Mouse (Mus musculus) adrenal gland (tissue): ENCODE measurements around the gene Slc35b1.

Experiments used
- intact Hi-C: fragments of 180-260 bp; cut with DNase I; formaldehyde crosslinking; loops from one replicate; pipeline ENCODE4 v1.15.1; 2025

The Slc35b1 gene

DNA sequence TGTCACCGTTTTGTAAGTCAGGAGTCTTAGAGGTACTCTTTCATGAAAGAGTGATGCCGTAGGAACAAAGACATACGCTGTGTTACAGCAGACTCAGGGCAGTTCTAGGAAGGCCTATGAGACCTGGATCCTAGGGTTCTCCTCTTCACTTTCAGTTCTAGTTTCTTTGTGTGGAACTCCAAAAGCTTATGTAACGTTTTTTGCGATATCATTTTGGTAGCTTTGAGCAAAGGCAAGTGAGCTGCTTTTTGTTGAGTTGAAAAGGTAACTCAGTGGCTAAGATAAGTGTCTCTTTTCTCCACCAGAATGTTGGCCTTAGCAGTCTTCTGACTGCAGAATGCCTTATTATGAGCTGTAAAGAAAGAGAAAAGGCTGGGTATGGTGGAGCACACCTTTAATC, 32.8 kb downstream of the Slc35b1 start:
- intact Hi-C loops, result no loop called here

DNA sequence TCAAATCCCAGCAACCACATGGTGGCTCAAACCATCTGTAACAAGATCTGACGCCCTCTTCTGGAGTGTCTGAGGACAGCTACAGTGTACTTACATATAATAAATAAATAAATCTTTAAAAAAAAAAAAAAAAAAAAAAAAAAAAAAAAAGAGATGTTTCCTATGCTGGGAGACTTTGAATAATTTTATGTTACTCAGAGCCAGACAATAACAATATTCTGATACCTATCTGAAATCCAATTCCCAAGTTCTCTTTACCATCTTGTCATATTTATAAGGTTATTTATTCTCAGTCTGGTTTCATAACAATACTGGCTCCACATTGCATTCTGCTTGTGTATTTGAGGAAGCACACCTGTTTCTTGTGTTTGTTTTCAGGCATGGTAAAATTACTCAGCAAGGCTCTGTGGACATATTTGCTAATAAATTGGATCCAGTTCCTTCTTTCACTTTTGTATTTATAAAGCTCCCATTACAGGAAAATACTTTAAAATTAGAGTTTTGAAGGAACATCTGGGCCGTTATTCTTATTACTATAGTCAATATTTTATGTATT, 36.5 kb downstream of the Slc35b1 start:
- intact Hi-C loops, result no loop called here

DNA sequence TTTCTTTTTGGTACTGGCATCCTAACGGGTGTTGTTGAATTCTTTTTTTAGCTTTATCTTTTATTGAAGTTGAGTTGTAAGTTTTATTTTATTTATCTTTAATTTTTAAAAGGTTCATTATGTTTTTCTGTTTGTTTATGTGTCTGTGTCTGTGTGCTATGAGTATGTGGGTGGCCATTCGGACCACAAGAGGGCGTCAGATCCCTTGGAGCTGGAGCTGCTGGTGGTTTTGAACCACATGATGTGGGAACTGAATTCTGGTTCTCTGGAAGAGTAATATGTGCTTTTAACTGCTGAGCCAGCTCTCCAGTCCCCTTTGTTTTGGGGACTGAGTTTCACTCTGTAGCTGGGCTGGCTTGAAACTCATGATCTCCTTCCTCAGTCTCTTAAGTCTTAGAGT, 39.0 kb downstream of the Slc35b1 start:
- intact Hi-C loops, result no loop called here

DNA sequence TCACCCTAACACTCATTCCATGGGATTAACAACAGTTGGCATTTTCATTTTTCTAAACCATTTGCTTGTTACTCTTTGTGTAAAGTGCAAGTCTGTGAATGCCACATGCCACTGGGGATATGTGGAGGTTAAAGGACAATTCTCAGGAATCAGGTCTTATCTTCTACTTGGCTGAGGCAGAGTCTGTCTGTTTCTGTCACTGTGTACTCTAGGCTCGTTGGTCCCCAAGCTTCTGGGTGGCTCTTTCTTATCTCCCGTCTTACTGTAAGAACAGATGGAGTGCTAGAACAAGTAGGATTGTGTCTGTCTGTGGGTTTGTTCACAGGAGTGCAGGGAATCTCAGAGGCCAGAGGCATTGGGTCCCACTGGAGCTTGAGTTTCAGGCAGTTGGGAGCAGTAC, 46.9 kb downstream of the Slc35b1 start:
- intact Hi-C loops, result no loop called here

DNA sequence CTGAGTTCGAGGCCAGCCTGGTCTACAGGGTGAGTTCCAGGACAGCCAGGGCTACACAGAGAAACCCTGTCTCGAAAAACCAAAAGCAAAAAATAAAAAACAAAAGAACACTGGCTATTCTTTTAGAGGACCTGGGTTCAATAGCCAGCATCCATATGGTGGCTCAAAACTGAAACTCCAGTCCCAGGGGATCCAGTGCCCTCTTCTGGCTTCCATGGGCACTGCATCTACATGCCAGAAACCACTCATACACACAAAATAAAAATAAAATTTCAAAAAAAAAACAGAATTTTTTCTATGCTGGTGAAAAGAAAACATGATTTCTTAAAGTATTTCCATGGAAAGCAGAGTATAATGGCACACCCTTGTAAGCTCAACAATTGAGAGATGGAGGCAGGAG, 47.7 kb downstream of the Slc35b1 start:
- intact Hi-C loops, result loop anchor here (2.0 kb wide), 1 partner anchor 33 kb away; no protein-coding TSS in a partner anchor
